Mouse (Mus musculus): Measurements from ENCODE around the gene Cdc42bpg.

GRCm38 (mm10) chr19:6303831-6304230, 2.4 kb upstream of the Cdc42bpg start:
- no peak for TF ChIP-seq CTCF (IDR thresholded peaks at IDR 0.05; ENCODE audit: low read depth)
- no peak for TF ChIP-seq EP300 (IDR thresholded peaks at IDR 0.05; ENCODE audit: low read depth)
